Mouse (Mus musculus): ENCODE results near the gene Dlat.
"Not testable (repeated sequence)": the region's sequence is repeated elsewhere in the genome, so short reads cannot be mapped to it uniquely, and the experiment has no call there.

Dlat gene

DNA sequence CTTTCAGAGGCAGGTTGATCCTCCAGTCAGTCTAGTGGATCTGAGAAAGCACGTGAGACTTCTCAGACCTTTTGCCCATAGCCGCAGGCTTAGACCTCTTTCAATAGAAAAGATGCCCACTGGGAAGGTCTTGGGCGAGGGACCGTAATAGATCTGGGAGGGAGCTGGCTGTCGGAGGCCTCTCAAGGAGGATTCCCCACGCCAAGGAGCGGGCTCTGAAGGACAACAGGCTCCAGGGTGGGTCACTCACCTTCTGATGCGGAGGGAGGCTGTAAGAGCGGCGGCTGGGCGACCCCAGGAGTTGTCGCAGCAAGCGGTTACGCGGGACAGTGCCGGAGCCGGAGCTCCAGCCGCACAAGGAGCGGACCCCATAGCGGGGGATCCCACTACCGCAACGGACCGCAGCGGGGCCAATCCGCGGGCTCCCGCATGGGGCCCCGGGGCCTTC is 615 bp downstream of the Dlat start:
- DNase-seq, result no peak

DNA sequence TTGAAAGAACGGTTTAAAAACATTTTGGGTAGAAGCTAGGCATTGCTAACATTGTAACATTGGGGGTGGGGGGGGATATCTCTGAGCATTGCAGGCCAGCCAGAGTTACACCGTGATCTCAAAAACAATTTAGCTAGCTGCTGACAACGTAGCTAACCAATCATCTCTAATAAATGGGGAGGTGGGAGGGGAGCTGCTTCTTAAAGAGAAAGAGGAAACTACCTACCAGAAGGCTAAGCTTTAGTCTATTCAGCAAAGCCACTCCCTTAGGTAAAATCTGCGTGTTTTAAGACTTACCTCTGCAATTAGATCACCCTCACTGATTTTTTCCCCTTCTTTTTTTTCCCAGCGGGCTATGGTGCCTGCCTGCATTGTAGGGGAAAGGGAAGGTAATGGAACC is 1.2 kb downstream of the Dlat start:
- no peak for DNase-seq

DNA sequence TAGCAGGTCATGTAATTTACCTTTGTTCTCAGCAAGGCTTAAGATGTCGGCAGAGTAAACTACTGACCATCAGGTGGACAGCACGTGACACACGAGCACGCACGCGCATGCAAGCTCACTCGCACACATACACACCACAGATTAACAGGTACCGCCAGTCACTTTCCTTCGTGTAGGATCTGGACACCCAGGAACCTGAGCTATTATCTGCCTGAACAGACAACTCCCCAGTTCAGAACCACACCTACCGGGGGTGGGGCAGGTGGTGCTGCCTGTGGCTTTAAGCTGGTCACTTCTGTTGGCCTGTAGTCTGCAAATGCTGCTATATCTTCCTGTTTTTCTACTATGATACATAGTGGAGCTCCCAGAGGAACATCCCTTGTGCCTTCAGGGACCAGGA is 9.1 kb downstream of the Dlat start:
- DNase-seq, result peak; percentile 42

DNA sequence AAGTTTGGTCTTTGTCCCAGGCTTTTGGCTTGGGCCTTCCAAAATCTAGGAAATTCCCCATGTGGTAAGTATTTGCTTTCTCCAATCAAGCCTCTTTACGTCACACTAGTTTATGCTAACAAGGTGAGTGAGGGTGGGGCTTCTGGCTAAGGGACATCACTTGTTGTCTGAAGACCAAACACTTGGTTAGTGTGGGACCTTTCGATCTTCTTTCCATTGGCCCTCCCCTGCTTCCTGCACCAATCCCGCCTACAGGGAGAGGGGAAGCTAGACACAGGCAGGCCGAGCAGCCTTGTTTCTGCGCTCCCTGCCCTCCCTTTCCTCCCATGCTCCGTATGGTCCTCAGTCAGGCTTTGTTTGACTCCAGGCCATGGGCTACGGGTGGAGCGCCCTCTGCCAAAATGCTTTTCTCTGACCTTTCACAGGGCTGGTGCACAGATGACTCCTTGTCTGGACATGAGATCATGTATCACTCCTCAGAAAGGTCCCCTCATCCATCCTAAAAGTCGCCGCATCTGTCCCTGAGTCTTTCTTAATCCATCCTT is 12.7 kb downstream of the Dlat start:
- DNase-seq, result peak; percentile 74

DNA sequence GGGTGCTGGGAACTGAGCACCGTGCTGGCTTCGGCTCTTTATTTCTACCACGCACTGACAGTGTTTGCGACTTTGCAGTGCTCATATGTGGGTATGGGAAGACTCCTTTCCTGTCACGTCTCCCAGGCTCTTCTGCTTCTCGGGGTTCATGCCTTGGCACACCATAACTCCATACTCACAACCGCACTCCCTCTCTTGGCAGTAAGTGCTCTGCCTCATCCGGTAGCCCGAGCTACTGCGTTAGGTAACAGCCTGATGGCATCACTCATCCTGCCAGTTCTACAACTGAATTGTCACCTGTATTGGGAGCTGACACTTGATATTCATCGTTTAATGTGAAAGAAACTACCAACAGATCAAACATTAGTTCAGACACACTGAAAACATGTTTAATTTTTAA is 25.3 kb downstream of the Dlat start:
- DNase-seq, result peak; percentile 74

DNA sequence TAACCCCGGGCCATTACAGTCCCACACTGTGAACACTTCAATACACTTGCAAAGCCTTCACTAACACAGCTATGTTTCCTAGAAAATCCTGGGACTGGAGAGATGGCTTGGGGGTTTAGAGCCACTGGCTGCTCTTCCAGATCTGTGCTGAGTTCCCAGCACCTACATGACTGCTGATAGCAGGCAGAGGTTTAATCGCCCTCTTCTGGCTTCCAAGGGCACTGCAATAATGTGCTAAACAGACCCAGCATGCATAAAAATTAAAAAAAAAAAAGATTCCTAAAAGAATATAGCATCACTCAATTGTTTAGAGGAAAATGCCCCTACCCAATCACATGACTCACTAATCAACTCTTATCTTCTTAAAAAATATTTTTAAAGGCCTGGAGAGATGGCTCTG is 26.5 kb downstream of the Dlat start:
- peak; percentile 18 for DNase-seq

DNA sequence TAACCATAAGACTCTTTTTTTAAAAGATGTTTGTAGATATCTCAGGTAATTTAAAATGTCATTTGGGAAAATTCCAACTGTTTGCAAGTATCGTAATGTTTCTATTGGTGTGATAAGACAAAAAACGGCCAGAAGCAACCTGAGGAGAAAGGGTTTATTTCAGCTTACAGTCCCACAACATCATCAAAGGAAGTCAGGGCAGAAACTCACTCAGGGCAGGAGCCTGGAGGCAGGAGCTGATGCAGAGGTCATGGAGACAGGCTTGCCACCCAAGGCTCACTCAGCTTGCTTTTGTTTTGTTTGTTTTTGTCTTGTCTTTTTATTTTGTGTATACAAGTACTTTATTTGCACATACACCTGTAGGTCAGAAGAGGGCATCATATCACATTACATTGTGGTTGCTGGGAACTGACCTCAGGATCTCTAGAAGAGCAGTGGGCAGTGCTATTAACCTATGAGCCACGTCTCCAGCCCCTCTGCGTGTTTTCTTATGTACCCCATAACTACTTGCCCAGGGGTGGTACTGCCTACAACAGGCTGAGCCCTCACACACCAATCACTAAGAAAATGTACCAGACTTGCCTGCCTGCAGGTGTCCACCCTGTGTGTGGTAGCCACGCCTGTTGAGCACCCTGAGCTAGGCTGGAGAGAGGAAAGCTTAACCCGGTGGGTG is 27.4 kb downstream of the Dlat start:
- peak; percentile 70 for DNase-seq

DNA sequence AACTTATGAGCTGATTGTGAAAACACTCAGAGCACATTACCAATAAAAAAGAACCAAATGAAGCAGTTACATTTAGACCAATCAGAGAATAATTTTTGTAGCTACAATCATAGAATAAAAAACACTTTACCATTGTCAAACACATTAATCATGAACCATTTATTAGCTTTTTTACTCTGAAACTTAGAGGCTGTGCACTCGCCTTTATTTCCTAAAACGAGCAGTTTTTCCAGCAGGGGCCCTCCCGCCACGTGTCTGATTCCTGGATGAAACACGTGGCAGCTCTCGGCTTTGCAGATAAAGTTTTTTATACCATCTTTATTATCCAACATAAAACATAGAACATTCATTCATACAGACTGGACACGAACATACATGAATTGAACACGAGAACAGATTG is 28.7 kb downstream of the Dlat start:
- DNase-seq, result not testable (repeated sequence)

DNA sequence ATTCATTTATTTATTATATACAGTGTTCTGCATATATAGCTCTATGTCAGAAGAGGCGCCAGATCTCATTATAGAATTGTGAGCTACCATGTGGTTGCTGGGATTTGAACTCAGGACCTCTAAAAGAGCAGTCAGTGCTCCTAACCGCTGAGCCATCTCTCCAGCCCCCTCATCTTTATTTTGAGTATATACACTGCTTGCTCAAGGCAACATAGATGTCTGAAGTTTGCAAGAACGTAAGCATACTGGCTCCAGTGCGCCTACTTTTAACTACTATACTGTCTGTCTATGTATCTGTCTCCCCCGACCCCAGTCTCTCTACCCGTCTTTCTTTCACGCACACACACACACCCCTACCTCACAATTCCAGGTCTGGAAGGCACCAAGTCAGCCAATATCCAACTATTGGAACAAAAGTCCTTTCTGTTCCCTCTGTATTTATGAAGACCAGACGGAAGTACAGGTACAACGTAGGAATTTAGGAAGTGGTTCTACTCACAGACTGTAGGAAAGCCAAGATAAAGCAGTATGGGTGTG is 41.7 kb downstream of the Dlat start:
- DNase-seq, result peak; percentile 83

DNA sequence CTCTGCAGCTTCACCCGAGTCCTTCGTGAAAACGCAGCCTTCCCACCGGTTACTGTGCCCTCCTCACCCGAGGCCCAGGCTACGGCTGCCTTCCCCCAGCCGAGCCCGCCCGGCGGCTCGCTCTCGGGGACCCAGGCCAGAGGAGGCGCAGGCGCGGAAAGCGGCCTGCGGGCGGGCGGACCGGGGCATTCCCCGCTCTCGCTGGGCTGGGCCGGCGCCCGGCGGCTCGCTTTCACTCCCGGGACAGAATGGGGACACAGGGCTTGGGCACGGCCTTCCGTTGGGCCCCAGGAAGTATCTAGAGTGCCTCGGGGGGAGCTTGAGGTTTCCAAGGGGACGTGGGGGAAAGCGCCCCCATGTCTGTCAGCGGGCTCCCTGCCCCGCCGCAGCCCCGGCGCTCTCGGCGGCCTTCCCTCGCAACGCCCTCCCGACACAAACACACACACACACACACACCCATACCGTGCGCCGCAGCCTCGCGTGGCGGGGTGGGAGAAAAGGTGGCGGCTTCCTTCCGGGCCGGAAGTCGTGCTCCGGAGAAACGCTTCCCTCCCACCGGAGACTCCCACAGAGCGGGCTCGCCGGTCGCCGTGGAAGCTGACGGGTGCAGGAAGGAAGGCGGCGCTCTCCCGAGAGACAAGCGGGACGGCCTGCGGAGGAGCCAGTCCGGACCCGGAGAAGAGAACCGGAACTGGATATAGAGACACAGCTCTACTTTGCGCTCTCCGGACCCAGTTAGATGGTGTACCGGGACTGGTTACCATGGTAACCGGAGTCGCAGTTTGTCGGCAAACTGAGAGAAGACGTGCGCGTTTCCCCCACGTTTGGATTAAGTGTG is 42.6 kb downstream of the Dlat start, which contains the start of the genes Pih1d2 and Nkapd1:
Gene Pih1d2 (plus strand): TSS at position 556 of the 838 bp plus-strand sequence.
Gene Nkapd1 (minus strand): TSS at position 699 of the 838 bp plus-strand sequence.
- peak; percentile 99 for DNase-seq

DNA sequence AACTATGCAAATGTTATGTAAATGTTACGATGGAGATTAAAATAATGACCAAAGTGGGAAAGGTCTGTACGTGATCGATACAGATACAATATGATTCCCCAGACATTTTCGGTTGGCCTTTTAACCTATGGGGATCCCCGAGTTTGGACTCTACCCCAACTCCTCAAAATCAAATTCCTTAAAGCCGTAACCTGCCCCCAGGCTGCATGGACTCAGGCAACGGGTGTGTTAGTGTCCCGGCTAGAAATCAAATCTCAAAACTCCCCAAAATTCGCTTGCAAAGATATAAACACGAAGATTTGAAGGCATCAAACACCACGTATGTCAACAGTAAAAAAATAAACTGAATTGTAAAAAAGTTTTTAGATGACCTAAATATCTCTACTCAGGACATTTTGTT is 43.4 kb downstream of the Dlat start:
- DNase-seq, result peak; percentile 73

DNA sequence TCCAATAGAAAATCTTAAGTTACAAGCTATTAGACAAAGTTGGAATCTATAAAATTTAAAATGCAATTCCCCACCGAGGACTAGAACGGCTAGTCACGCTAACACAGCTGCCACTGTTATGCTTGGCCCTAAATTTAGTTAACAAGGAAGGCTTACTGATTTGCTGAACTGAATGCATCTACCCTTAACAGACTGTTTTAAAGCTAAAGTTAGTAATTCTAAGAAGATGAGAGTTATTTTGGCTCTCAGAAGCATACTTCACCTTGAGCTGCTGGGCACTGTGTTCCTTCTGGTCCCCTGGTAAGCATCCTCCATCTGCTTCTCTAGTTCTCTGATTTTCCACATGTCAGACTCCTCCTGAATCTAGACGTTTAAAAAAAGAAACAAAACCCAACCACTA is 47.5 kb downstream of the Dlat start:
- DNase-seq, result peak; percentile 7

DNA sequence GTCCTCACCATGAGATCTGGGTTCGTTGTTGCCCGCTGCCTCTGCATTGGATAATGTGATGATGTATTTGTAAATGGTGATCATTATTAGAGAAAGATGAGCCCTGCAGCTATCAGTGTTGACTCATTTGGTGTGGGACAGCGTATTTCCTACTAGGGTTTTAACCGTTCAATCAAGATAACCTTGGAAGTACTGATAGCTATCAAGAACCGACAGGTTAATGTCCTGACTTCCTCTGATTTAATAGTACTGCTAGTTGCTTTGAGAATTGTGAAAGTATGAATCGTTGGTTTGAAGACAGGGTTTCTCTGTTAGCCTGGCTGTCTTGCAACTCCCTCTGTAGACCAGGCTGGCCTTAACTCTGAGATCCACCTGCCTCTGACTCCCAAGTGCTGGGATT is 55.2 kb downstream of the Dlat start:
- DNase-seq, result no peak

DNA sequence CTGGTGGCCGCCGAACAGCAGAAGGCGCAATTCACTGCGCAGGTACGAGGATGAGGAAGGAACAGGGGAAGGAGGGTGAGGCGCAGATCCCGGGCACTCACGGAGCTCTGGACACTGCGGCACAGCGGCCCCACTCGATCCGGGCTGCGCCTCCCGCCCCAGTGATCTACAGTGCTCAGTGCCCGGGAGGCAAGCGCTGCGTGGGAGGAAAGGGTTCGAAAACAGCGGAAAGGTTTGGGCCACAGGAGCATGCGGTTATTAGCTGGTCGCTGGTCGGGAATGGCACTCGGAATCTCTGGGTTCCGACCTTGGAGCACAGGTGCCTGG is 55.6 kb downstream of the Dlat start:
- DNase-seq, result no peak

DNA sequence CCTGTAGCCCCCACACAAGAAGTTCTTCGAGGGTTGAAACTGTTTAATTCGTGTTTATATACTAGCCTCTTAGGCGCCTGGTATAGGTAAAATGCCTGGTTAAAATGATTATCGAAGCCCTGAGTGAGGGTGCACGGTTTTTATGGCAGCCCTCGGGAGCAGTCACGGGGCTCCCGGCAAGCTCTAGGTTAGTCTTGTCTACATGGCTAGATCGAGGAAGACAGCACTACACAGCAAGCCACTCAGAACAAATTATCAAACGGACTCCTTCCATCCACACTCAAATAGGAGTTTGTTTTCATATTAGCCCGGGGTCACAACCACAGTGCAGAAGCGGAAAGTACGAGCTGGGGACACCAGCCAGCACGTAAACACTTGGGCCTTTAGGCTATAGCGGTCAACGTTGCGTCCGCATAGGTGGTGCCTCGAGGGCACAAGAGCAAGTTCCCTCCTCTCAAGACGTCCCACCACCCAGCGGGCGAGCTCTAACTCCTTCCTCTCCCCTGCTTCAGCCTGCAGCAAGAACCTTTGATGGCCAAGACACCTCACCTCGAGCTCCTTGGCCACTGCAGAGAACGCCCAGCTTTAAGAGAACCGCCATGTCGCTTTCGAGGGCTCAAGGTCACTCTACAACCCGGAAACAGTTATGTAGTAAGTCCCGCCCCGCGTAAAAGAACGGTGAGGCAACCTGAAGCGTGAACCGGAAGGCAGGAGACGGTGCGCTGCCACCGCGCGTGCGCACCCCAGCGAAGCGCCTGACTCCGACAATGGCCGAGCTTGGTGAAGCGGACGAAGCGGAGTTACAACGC is 56.2 kb downstream of the Dlat start, which contains the start of the genes Sdhd and Timm8b:
Gene Sdhd (minus strand): TSS at position 624 of the 809 bp plus-strand sequence.
Gene Timm8b (plus strand): TSS at position 722 of the 809 bp plus-strand sequence.
- peak; percentile 99 for DNase-seq

DNA sequence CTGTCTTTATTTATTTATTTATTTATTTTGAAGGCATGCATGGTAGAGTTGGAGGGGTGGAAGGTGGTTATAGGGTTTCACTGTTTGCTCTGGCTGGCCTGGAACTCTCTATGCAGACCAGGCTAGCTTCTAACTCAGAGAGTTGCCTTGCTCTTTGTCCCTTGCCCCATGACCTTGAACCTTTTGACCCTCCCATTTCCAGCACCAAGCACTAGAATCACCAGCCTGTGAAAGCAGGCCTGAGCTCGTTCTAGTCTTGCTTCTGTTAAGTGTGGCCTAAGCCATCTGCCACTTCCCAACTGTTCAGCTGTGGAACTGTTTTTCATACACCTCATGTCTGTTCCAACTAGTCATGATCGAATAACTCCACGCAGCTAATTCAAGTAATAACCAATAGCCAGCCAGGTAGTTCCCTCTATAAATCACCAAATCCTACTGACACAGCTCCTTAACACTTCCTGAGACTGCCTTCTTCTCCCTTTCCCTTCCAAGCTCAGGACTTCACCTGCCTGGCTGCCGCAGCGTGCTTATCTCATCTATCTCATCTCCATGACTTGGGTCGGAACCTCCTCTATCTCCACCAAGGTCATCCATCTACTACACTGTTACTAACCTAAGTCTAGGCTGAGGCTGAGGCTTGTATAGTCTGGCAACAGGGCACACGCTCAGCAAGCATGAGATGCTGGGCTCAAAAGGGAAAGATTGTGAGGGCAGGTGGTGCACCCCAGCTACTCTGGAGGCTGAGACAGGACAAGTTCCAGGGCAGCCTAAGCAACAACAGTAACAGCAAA is 57.3 kb downstream of the Dlat start:
- peak; percentile 87 for DNase-seq

DNA sequence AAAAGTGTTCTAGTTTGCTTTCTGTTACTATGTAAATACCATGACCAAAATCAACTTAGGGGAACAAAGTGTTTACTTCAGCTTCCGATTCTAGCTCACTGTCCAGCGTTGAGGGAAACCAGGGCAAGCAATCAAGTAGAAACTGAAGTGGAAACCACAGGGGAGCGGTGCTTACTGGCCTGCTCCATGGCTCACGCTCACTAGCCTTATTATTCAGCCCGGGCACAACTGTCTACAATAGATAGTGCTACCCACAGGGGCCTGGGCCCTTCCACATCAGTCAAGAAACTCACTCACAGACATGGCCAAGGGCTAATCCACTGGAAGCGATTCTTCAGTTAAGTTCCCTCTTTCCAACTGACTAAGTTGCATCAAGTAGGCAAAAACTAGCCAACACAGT is 58.0 kb downstream of the Dlat start:
- DNase-seq, result peak; percentile 85

DNA sequence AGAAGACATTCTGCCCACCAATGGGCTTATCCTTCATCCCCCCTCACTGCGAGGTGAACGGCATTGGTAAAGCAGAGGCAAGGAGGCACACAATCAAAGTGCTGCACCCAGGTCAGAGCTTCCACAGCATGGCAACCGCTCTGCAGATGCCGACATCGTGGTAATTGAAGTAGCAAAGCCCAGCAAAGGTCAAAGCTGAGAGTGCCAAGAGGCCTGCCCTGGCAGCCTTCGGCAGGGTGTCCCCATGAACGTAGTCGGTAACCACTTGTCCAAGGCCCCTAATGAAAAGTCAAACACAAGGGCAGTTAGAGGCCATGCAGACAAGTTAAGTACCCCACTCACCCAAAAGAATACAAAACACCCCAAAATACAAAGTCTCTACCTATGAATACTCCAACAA is 62.6 kb downstream of the Dlat start:
- peak; percentile 91 for DNase-seq

DNA sequence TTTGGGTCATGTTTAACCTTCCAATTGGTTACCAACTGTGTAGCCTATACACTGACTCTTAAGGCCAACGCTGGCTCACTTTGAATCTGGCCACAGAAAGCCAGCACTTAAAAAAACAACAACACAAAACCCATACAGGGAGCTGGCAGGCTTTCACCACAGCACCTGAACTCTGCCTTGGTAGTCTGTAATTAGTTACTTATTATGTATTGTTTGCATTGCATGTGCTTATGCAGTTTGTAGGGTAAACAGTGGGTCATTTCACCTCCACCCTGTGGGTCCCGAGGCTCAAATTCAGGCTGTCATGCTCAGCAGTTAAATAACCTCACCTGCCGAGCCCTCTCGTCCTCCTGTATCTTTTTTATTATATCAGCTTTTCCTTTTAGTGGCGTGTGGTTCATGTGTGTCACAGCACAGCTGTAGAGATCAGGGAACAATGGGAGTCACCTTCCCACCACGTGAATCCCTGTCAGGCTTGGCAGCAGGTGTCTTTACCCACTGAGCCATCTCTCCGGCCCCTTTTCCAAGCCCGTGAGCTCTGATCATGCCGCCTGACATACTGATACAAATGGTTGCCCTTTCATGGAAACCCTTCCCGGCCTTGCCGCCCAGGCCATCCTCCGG is 64.7 kb downstream of the Dlat start:
- no peak for DNase-seq

DNA sequence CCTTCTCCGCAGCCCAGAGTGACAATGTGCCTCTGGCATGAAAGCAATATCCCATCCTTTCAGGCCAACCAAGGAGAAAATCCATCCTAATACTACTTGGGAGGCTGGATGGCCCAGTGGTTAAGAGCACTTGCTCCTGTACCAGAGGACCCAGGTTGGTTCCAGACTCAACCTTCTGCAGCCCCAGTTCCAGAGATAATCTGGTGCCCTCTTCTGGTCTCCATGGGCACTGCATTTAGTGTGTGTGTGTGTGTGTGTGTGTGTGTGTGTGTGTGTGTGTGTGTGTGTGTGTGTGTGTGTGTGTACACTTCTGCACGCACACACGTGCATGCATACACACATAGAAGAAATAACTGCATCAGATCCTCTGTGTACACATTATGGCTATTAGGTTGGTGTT is 66.0 kb downstream of the Dlat start:
- DNase-seq, result no peak

DNA sequence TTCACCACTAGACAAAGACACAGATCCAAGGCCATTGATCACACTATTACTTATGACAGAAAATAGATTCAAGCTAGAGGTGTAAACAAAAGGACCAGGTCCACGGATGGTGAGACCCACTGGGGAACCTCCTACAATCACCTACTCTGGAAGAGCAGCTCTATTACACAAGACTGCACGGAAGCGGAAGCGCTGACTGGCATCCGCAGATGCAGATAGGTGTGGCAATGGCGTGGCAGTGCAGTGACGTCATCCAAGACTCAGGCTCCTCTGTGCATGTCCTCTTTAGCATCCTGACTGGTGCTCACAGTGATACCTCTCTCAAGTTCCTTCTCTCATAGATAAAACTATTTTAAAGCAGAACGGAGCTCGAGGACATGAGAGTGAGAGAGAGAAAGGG is 66.6 kb downstream of the Dlat start:
- DNase-seq, result no peak

All from heart, adult 11 months (tissue).